Comparison of ENCODE assay signal across 10 mouse cellular contexts in genomic region chr5:112270764-112271541, GRCm38 (mm10). TPM values are rescaled to one million over a fixed set of nuclear protein-coding genes. Genes with fewer than 3 reads are reported as not detected.
A peak's percentile ranks its signal among the peaks of the same experiment; 100 is the strongest.
DNase-seq lines count a peak whose midpoint lies in the region; ATAC-seq and TF ChIP-seq lines count a peak whose summit lies in the region.
"Had no signal": no experiment of that assay in that cellular context is flagged by ENCODE, and none has a peak within 500 bp of the region (broad histone marks: within the 10 kb centered on the region; RNA-seq: fewer than 3 reads in every experiment).

No protein-coding gene starts in this region.

- ATAC-seq in heart, embryonic 12.5 days (ENCODE audit: insufficient number of reproducible peaks, low FRiP score), result no peak
- peak; percentile 42; the same call in 1 of the 2 replicates for ATAC-seq in neural tube, embryonic 14.5 days (ENCODE audit: low read depth)

- no peak for TF ChIP-seq POLR2A in bone marrow, adult 2 months (IDR thresholded peaks at IDR 0.05; ENCODE audit: borderline replicate concordance, control insufficient read depth, low read depth, low read length)

- H3K27ac ChIP-seq in heart, embryonic 10.5 days, result peak overlapping the region; percentile 16; the same call in 1 of the 2 replicates
- no peak overlapping the region for H3K27ac ChIP-seq in heart, embryonic 12.5 days (ENCODE audit: poor library complexity, severe bottlenecking)
- H3K27ac ChIP-seq in bone marrow, adult 2 months (ENCODE audit: control insufficient read depth, insufficient read depth, low read depth, low read length, poor library complexity), result peak overlapping the region; percentile 13; the same call in 1 of the 2 replicates
- H3K27ac ChIP-seq in neural tube, embryonic 14.5 days (ENCODE audit: low read depth, low read length), result no peak overlapping the region; the same call in 1 of the 2 replicates
- no peak overlapping the region for H3K27ac ChIP-seq in limb, embryonic 10.5 days
- H3K27ac ChIP-seq: heart, embryonic 13.5 days had no signal

- H3K9me3 ChIP-seq in heart, embryonic 10.5 days, result no peaks in the 10 kb centered on the region
- no peaks in the 10 kb centered on the region for H3K9me3 ChIP-seq in heart, embryonic 12.5 days (replicated peaks)
- no peaks in the 10 kb centered on the region for H3K9me3 ChIP-seq in neural tube, embryonic 14.5 days (ENCODE audit: control insufficient read depth, low read length)
- H3K9me3 ChIP-seq in limb, embryonic 10.5 days (replicated peaks), result no peaks in the 10 kb centered on the region
- H3K9me3 ChIP-seq: heart, embryonic 13.5 days had no signal

- DNase-seq in heart, embryonic 10.5 days (ENCODE audit: low spot score), result no peak
- DNase-seq in layer of hippocampus, adult 9-11 months, result peak; percentile 64
- DNase-seq in ovary, postnatal 36 days (ENCODE audit: low spot score), result no peak
- no peak for DNase-seq in limb, embryonic 10.5 days (ENCODE audit: low spot score)
- DNase-seq in kidney, adult 8-10 months, result no peak
- DNase-seq: lung, embryonic 14.5 days had no signal

- TF ChIP-seq CTCF in bone marrow, adult 2 months (IDR thresholded peaks at IDR 0.05; ENCODE audit: control insufficient read depth, insufficient read depth, low read length), result no peak

- H3K27me3 ChIP-seq in heart, embryonic 10.5 days (ENCODE audit: insufficient read depth, poor library complexity, severe bottlenecking), result peaks cover 54% of the 10 kb centered on the region
- peaks cover 51% of the 10 kb centered on the region for H3K27me3 ChIP-seq in heart, embryonic 12.5 days (replicated peaks)
- H3K27me3 ChIP-seq in neural tube, embryonic 14.5 days (ENCODE audit: control insufficient read depth, insufficient read depth, low read length), result no peaks in the 10 kb centered on the region
- peaks cover 47% of the 10 kb centered on the region for H3K27me3 ChIP-seq in limb, embryonic 10.5 days (ENCODE audit: low read depth, poor library complexity, severe bottlenecking)

- peaks cover 9% of the 10 kb centered on the region for H3K4me1 ChIP-seq in heart, embryonic 10.5 days
- peaks cover 5% of the 10 kb centered on the region for H3K4me1 ChIP-seq in heart, embryonic 12.5 days (replicated peaks)
- H3K4me1 ChIP-seq in bone marrow, adult 2 months (ENCODE audit: control insufficient read depth, insufficient read depth, low read length), result peaks cover 7% of the 10 kb centered on the region
- H3K4me1 ChIP-seq in neural tube, embryonic 14.5 days (ENCODE audit: control insufficient read depth, insufficient read depth, low read length), result peaks cover 6% of the 10 kb centered on the region
- H3K4me1 ChIP-seq in limb, embryonic 10.5 days, result peaks cover 27% of the 10 kb centered on the region

- no peaks in the 10 kb centered on the region for H3K36me3 ChIP-seq in heart, embryonic 10.5 days
- H3K36me3 ChIP-seq in heart, embryonic 12.5 days, result no peaks in the 10 kb centered on the region
- no peaks in the 10 kb centered on the region for H3K36me3 ChIP-seq in neural tube, embryonic 14.5 days (ENCODE audit: control insufficient read depth, insufficient read depth, low read length)
- no peaks in the 10 kb centered on the region for H3K36me3 ChIP-seq in limb, embryonic 10.5 days
- H3K36me3 ChIP-seq: heart, embryonic 13.5 days had no signal

- H3K4me2 ChIP-seq in heart, embryonic 12.5 days, result no peak overlapping the region
- H3K4me2 ChIP-seq in neural tube, embryonic 14.5 days (ENCODE audit: low read depth, low read length), result peak overlapping the region; percentile 17; the same call in 1 of the 2 replicates
- H3K4me2 ChIP-seq: heart, embryonic 13.5 days; lung, embryonic 14.5 days had no signal

- WGBS in heart, embryonic 10.5 days, result 52% methylated on average over 24 of the region's 24 CpGs
- 51% methylated on average over 24 of the region's 24 CpGs for WGBS in heart, embryonic 12.5 days
- WGBS in bone marrow, adult 2 months, result 13% methylated on average over 24 of the region's 24 CpGs
- 26% methylated on average over 24 of the region's 24 CpGs for WGBS in neural tube, embryonic 14.5 days
- WGBS in limb, embryonic 10.5 days, result 73% methylated on average over 24 of the region's 24 CpGs

- H3K4me3 ChIP-seq in heart, embryonic 10.5 days, result no peak overlapping the region
- H3K4me3 ChIP-seq in heart, embryonic 12.5 days, result no peak overlapping the region
- no peak overlapping the region for H3K4me3 ChIP-seq in bone marrow, adult 2 months (replicated peaks; ENCODE audit: control insufficient read depth, low read depth, low read length)
- no peak overlapping the region for H3K4me3 ChIP-seq in neural tube, embryonic 14.5 days (ENCODE audit: low read depth, low read length)
- no peak overlapping the region for H3K4me3 ChIP-seq in limb, embryonic 10.5 days
- H3K4me3 ChIP-seq: heart, embryonic 13.5 days had no signal

- H3K9ac ChIP-seq in heart, embryonic 12.5 days, result no peak overlapping the region
- H3K9ac ChIP-seq in neural tube, embryonic 14.5 days (replicated peaks; ENCODE audit: low read depth, low read length), result 0 out of 2 replicates have a peak overlapping the region, but pooled peaks have one; percentile 13
- H3K9ac ChIP-seq: heart, embryonic 13.5 days; lung, embryonic 14.5 days had no signal

RNA-seq across cellular contexts. Expression of gene Tpst2, which starts 5.5 kb away (rescaled TPM):
- polyA plus RNA-seq in heart, embryonic 10.5 days (2016; fragmentation: Nextera tagmentation; extraction: Ambion mirVana), result 34.1 and 41.2 TPM in 2 replicates
- polyA plus RNA-seq in heart, embryonic 12.5 days (2016; fragmentation: Nextera tagmentation; extraction: Ambion mirVana), result 34.4 and 36.4 TPM in 2 replicates
- polyA plus RNA-seq in bone marrow, adult 2 months (2011; ENCODE audit: insufficient read depth, insufficient read length, low replicate concordance, missing spikeins), result 27.4 and 43.3 TPM in 2 replicates
- 27.1 and 28.1 TPM in 2 replicates for polyA plus RNA-seq in neural tube, embryonic 14.5 days (2014; fragmentation: Nextera tagmentation; extraction: Ambion mirVana)
- polyA plus RNA-seq in limb, embryonic 10.5 days (2016; fragmentation: Nextera tagmentation; extraction: Ambion mirVana), result 37.5 and 38.0 TPM in 2 replicates

RNA-seq across cellular contexts. Expression of gene Crybb1, which starts 15.3 kb away (rescaled TPM):
- polyA plus RNA-seq in heart, embryonic 10.5 days (2016; fragmentation: Nextera tagmentation; extraction: Ambion mirVana), result not detected in 2 replicates
- 0.46 and 0.67 TPM in 2 replicates for polyA plus RNA-seq in heart, embryonic 12.5 days (2016; fragmentation: Nextera tagmentation; extraction: Ambion mirVana)
- not detected in 2 replicates for polyA plus RNA-seq in bone marrow, adult 2 months (2011; ENCODE audit: insufficient read depth, insufficient read length, low replicate concordance, missing spikeins)
- 3.4 and 4.5 TPM in 2 replicates for polyA plus RNA-seq in neural tube, embryonic 14.5 days (2014; fragmentation: Nextera tagmentation; extraction: Ambion mirVana)
- polyA plus RNA-seq in limb, embryonic 10.5 days (2016; fragmentation: Nextera tagmentation; extraction: Ambion mirVana), result not detected in 2 replicates

RNA-seq across cellular contexts. Expression of gene Cryba4, which starts 18.6 kb away (rescaled TPM):
- 0.20 TPM in 1 of 2 replicates, not detected in the other for polyA plus RNA-seq in heart, embryonic 10.5 days (2016; fragmentation: Nextera tagmentation; extraction: Ambion mirVana)
- polyA plus RNA-seq in heart, embryonic 12.5 days (2016; fragmentation: Nextera tagmentation; extraction: Ambion mirVana), result 0.57 and 0.64 TPM in 2 replicates
- 3.4 TPM in 1 of 2 replicates, not detected in the other for polyA plus RNA-seq in bone marrow, adult 2 months (2011; ENCODE audit: insufficient read depth, insufficient read length, low replicate concordance, missing spikeins)
- polyA plus RNA-seq in neural tube, embryonic 14.5 days (2014; fragmentation: Nextera tagmentation; extraction: Ambion mirVana), result 0.79 and 2.7 TPM in 2 replicates
- 0.34 and 0.46 TPM in 2 replicates for polyA plus RNA-seq in limb, embryonic 10.5 days (2016; fragmentation: Nextera tagmentation; extraction: Ambion mirVana)

RNA-seq across cellular contexts. Expression of gene Tfip11, which starts 55.2 kb away (rescaled TPM):
- polyA plus RNA-seq in heart, embryonic 10.5 days (2016; fragmentation: Nextera tagmentation; extraction: Ambion mirVana), result 26.4 and 26.9 TPM in 2 replicates
- 21.6 and 22.3 TPM in 2 replicates for polyA plus RNA-seq in heart, embryonic 12.5 days (2016; fragmentation: Nextera tagmentation; extraction: Ambion mirVana)
- polyA plus RNA-seq in bone marrow, adult 2 months (2011; ENCODE audit: insufficient read depth, insufficient read length, low replicate concordance, missing spikeins), result 10.2 and 20.3 TPM in 2 replicates
- polyA plus RNA-seq in neural tube, embryonic 14.5 days (2014; fragmentation: Nextera tagmentation; extraction: Ambion mirVana), result 19.6 and 24.7 TPM in 2 replicates
- polyA plus RNA-seq in limb, embryonic 10.5 days (2016; fragmentation: Nextera tagmentation; extraction: Ambion mirVana), result 43.5 and 44.4 TPM in 2 replicates

Comparison
In these comparisons a context has a peak if more than half of its experiments do, and no peak if none do; other contexts are left out.
1. H3K27ac ChIP-seq: peak in heart, embryonic 10.5 days (single experiment) and bone marrow, adult 2 months (single experiment); none in heart, embryonic 12.5 days (single experiment), neural tube, embryonic 14.5 days (single experiment) and limb, embryonic 10.5 days (single experiment).